ENCODE assay signal across 8 mouse cellular contexts in genomic region chr14:79503371-79504075, GRCm38 (mm10). TPM values are rescaled to one million over a fixed set of nuclear protein-coding genes. Genes with fewer than 3 reads are reported as not detected.
DNase-seq lines count a peak whose midpoint lies in the region; ATAC-seq and TF ChIP-seq lines count a peak whose summit lies in the region.

No protein-coding gene starts in this region.

- peaks cover 100% of the 10 kb centered on the region for H3K79me2 ChIP-seq in macrophage (ENCODE audit: inconsistent target)

- H3K9me3 ChIP-seq in lung, embryonic 14.5 days (ENCODE audit: low read depth, low read length) = no peaks in the 10 kb centered on the region
- H3K9me3 ChIP-seq in intestine, embryonic 15.5 days = no peaks in the 10 kb centered on the region
- no peaks in the 10 kb centered on the region for H3K9me3 ChIP-seq in forebrain, embryonic 10.5 days

- peak; percentile 76 for DNase-seq in lung, embryonic 14.5 days
- no peak for DNase-seq in lung, postnatal 25 days (ENCODE audit: low spot score)
- peak; percentile 67 for DNase-seq in brain, embryonic 14.5 days (ENCODE audit: low read depth)
- no peak for DNase-seq in forebrain, embryonic 10.5 days (ENCODE audit: extremely low spot score, low spot score)
- no peak for DNase-seq in gastrocnemius, postnatal 10 days
- DNase-seq in cerebellum, postnatal 36 days = no peak

- TF ChIP-seq POLR2A in brain, embryonic 14.5 days (IDR thresholded peaks at IDR 0.05; ENCODE audit: borderline replicate concordance, extremely low read depth, insufficient read depth, insufficient read length, poor library complexity, severe bottlenecking) = no peak

- WGBS in lung, embryonic 14.5 days = 43% methylated on average over 5 of the region's 5 CpGs
- WGBS in intestine, embryonic 15.5 days = 60% methylated on average over 5 of the region's 5 CpGs
- WGBS in macrophage (ENCODE audit: missing documents) = 73% methylated on average over 5 of the region's 5 CpGs
- 91% methylated on average over 5 of the region's 5 CpGs for WGBS in forebrain, embryonic 10.5 days

- H3K27ac ChIP-seq in lung, embryonic 14.5 days (ENCODE audit: low read depth) = peak overlapping the region; percentile 59; the same call in 1 of the 2 replicates
- H3K27ac ChIP-seq in intestine, embryonic 15.5 days = peak overlapping the region; percentile 3; the same call in 1 of the 2 replicates
- peak overlapping the region; percentile 61 for H3K27ac ChIP-seq in macrophage
- no peak overlapping the region for H3K27ac ChIP-seq in forebrain, embryonic 10.5 days

- H3K27me3 ChIP-seq in lung, embryonic 14.5 days (ENCODE audit: insufficient read depth, low read length) = no peaks in the 10 kb centered on the region
- no peaks in the 10 kb centered on the region for H3K27me3 ChIP-seq in intestine, embryonic 15.5 days (replicated peaks)
- H3K27me3 ChIP-seq in forebrain, embryonic 10.5 days (ENCODE audit: poor library complexity, severe bottlenecking) = no peaks in the 10 kb centered on the region

- no peak overlapping the region for H3K9ac ChIP-seq in lung, embryonic 14.5 days
- no peak overlapping the region for H3K9ac ChIP-seq in intestine, embryonic 15.5 days

- H3K36me3 ChIP-seq in lung, embryonic 14.5 days (ENCODE audit: insufficient read depth) = no peaks in the 10 kb centered on the region
- no peaks in the 10 kb centered on the region for H3K36me3 ChIP-seq in intestine, embryonic 15.5 days
- no peaks in the 10 kb centered on the region for H3K36me3 ChIP-seq in macrophage (ENCODE audit: inconsistent target)
- no peaks in the 10 kb centered on the region for H3K36me3 ChIP-seq in forebrain, embryonic 10.5 days (replicated peaks)

- peaks cover 7% of the 10 kb centered on the region; the same call in 1 of the 2 replicates for H3K4me1 ChIP-seq in lung, embryonic 14.5 days (ENCODE audit: insufficient read depth)
- peaks cover 6% of the 10 kb centered on the region; the same call in 1 of the 2 replicates for H3K4me1 ChIP-seq in intestine, embryonic 15.5 days (replicated peaks)
- peaks cover 7% of the 10 kb centered on the region for H3K4me1 ChIP-seq in forebrain, embryonic 10.5 days

- H3K4me3 ChIP-seq in lung, embryonic 14.5 days (ENCODE audit: low read depth, low read length) = no peak overlapping the region
- no peak overlapping the region for H3K4me3 ChIP-seq in intestine, embryonic 15.5 days (replicated peaks)
- no peak overlapping the region for H3K4me3 ChIP-seq in macrophage (ENCODE audit: inconsistent target)
- H3K4me3 ChIP-seq in forebrain, embryonic 10.5 days = no peak overlapping the region

- TF ChIP-seq CTCF in lung, embryonic 14.5 days (IDR thresholded peaks at IDR 0.05; ENCODE audit: low read depth) = no peak
- TF ChIP-seq CTCF in brain, embryonic 14.5 days (IDR thresholded peaks at IDR 0.05; ENCODE audit: borderline replicate concordance, extremely low read depth, insufficient read depth, insufficient read length) = no peak

- peak; percentile 78 for ATAC-seq in lung, embryonic 14.5 days (ENCODE audit: insufficient read depth)
- peak; percentile 60 for ATAC-seq in intestine, embryonic 15.5 days

- H3K4me2 ChIP-seq in lung, embryonic 14.5 days = no peak overlapping the region
- no peak overlapping the region for H3K4me2 ChIP-seq in intestine, embryonic 15.5 days (replicated peaks)

RNA-seq across cellular contexts. Expression of gene Wbp4, which starts 22.2 kb away (rescaled TPM):
- 44.3 and 46.1 TPM in 2 replicates for polyA plus RNA-seq in lung, embryonic 14.5 days (2014; fragmentation: Nextera tagmentation; extraction: Ambion mirVana)
- 21.9 and 23.5 TPM in 2 replicates for polyA plus RNA-seq in brain, embryonic 14.5 days (2012; rRNA removed)
- 30.9 and 33.8 TPM in 2 replicates for polyA plus RNA-seq in intestine, embryonic 15.5 days (2015; fragmentation: Nextera tagmentation; extraction: Ambion mirVana)
- 100 to 1,000 TPM in 2 of 26 experiments, 10 to 100 TPM in 24; 40.8 to 103 (median 73.2) TPM for total RNA-seq in macrophage (2018; cell fraction: chromatin; rRNA removed)
- 10 to 100 TPM; 32.3 to 55.0 (median 37.6) TPM for total RNA-seq in macrophage (2018; cell fraction: cytosol; rRNA removed)
- 10 to 100 TPM; 29.9 to 80.7 (median 44.3) TPM for total RNA-seq in macrophage (2018; cell fraction: nucleus; rRNA removed)
- 29.1 to 84.4 TPM (median 35.1 TPM) in 3 replicates for polyA plus RNA-seq in macrophage (2018)
- polyA plus RNA-seq in forebrain, embryonic 10.5 days (2016; fragmentation: Nextera tagmentation; extraction: Ambion mirVana) = 45.6 and 51.5 TPM in 2 replicates
- 10 to 100 TPM; 25.1 to 26.9 TPM for total RNA-seq in gastrocnemius, postnatal 10 days (2021)

RNA-seq across cellular contexts. Expression of gene Elf1, which starts 22.5 kb away (rescaled TPM):
- polyA plus RNA-seq in lung, embryonic 14.5 days (2014; fragmentation: Nextera tagmentation; extraction: Ambion mirVana) = 19.2 and 20.2 TPM in 2 replicates
- 5.0 and 6.1 TPM in 2 replicates for polyA plus RNA-seq in brain, embryonic 14.5 days (2012; rRNA removed)
- 26.1 and 27.0 TPM in 2 replicates for polyA plus RNA-seq in intestine, embryonic 15.5 days (2015; fragmentation: Nextera tagmentation; extraction: Ambion mirVana)
- 100 to 1,000 TPM in 10 of 26 experiments, 10 to 100 TPM in 16; 47.7 to 153 (median 95.3) TPM for total RNA-seq in macrophage (2018; cell fraction: chromatin; rRNA removed)
- 10 to 100 TPM; 48.3 to 92.7 (median 80.1) TPM for total RNA-seq in macrophage (2018; cell fraction: cytosol; rRNA removed)
- total RNA-seq in macrophage (2018; cell fraction: nucleus; rRNA removed) = 100 to 1,000 TPM in 8 of 26 experiments, 10 to 100 TPM in 18; 57.1 to 163 (median 87.9) TPM
- polyA plus RNA-seq in macrophage (2018) = 52.2 to 64.9 TPM (median 62.1 TPM) in 3 replicates
- 3.8 TPM in 2 replicates for polyA plus RNA-seq in forebrain, embryonic 10.5 days (2016; fragmentation: Nextera tagmentation; extraction: Ambion mirVana)
- total RNA-seq in gastrocnemius, postnatal 10 days (2021) = 10 to 100 TPM in 1 of 2 experiments, 1 to 10 TPM in 1; 8.7 to 11.3 TPM

RNA-seq across cellular contexts. Expression of gene Kbtbd6, which starts 51.9 kb away (rescaled TPM):
- 4.5 and 5.6 TPM in 2 replicates for polyA plus RNA-seq in lung, embryonic 14.5 days (2014; fragmentation: Nextera tagmentation; extraction: Ambion mirVana)
- polyA plus RNA-seq in brain, embryonic 14.5 days (2012; rRNA removed) = 2.6 and 3.7 TPM in 2 replicates
- polyA plus RNA-seq in intestine, embryonic 15.5 days (2015; fragmentation: Nextera tagmentation; extraction: Ambion mirVana) = 2.6 and 2.9 TPM in 2 replicates
- total RNA-seq in macrophage (2018; cell fraction: chromatin; rRNA removed) = under 1 TPM in 11 of 26 experiments, not detected in 15; 0.26 to 0.86 (median 0.37) TPM
- under 1 TPM; 0.05 to 0.39 (median 0.17) TPM for total RNA-seq in macrophage (2018; cell fraction: cytosol; rRNA removed)
- total RNA-seq in macrophage (2018; cell fraction: nucleus; rRNA removed) = 1 to 10 TPM in 3 of 26 experiments, under 1 TPM in 12, not detected in 11; 0.17 to 1.6 (median 0.36) TPM
- polyA plus RNA-seq in macrophage (2018) = 0.12 to 1.3 TPM (median 0.19 TPM) in 3 replicates
- polyA plus RNA-seq in forebrain, embryonic 10.5 days (2016; fragmentation: Nextera tagmentation; extraction: Ambion mirVana) = 5.3 and 5.7 TPM in 2 replicates
- under 1 TPM; 0.38 to 0.45 TPM for total RNA-seq in gastrocnemius, postnatal 10 days (2021)

Comparison
In these comparisons a context has a peak if more than half of its experiments do, and no peak if none do; other contexts are left out.
1. DNase-seq: peak in lung, embryonic 14.5 days (single experiment) and brain, embryonic 14.5 days (single experiment); none in lung, postnatal 25 days (single experiment), forebrain, embryonic 10.5 days (single experiment), gastrocnemius, postnatal 10 days (single experiment) and cerebellum, postnatal 36 days (0 of 2).